Mouse (Mus musculus) limb, embryonic 10.5 days (tissue): Measurements from ENCODE around the gene Pcolce2. TPM values are rescaled to one million over a fixed set of nuclear protein-coding genes. Genes with fewer than 3 reads are reported as not detected.

ENCODE experiments used
- DNase-seq: peaks from one replicate; pipeline ENCODE4 v3.0.0-alpha.2; 2017; ENCODE audit warnings: low spot score
- H3K27ac ChIP-seq: fragments of 300-500 bp; sonication (generic); 2 replicates; pipeline ENCODE4 v1.5.1; 2016; ENCODE audit warnings: mild to moderate bottlenecking
- H3K27me3 ChIP-seq: fragments of 300-500 bp; sonication (generic); 2 replicates; pipeline ENCODE4 v1.6.1; 2016; ENCODE audit warnings: low read depth, mild to moderate bottlenecking; ENCODE audit not compliant: poor library complexity, severe bottlenecking
- H3K36me3 ChIP-seq: fragments of 300-500 bp; sonication (generic); 2 replicates; pipeline ENCODE4 v1.6.1; 2016; ENCODE audit warnings: mild to moderate bottlenecking, moderate library complexity
- H3K4me1 ChIP-seq: fragments of 300-500 bp; sonication (generic); 2 replicates; pipeline ENCODE4 v1.6.1; 2016
- H3K4me3 ChIP-seq: fragments of 300-500 bp; sonication (generic); 2 replicates; pipeline ENCODE4 v1.5.1; 2016; ENCODE audit warnings: mild to moderate bottlenecking, moderate library complexity
- H3K9me3 ChIP-seq: fragments of 300-500 bp; sonication (generic); replicated peaks from 2 replicates; pipeline ENCODE4 v1.6.1; 2016; ENCODE audit warnings: mild to moderate bottlenecking
- WGBS: fragments of 180-500 bp; shearing (Covaris S2); methylation state at CpG from one replicate; pipeline ENCODE4 v1.1.7; 2016; 5-methylcytosine and 5-hydroxymethylcytosine counted together
- polyA plus RNA-seq: library from polyadenylated mRNA; unstranded; fragments of >200 nt; fragmentation: Nextera tagmentation; extraction: Ambion mirVana; gene quantifications from 2 replicates; pipeline ENCODE4 v1.2.1, GENCODE M21; 2016

Pcolce2 gene
- polyA plus RNA-seq, 1 experiment from 2014 or later = 7.1 TPM

- DNase-seq = no peak
- H3K4me1 ChIP-seq = peaks cover 12% of the 10 kb centered on the region; the same call in 1 of the 2 replicates
- peaks cover 6% of the 10 kb centered on the region for H3K36me3 ChIP-seq
- H3K9me3 ChIP-seq = no peaks in the 10 kb centered on the region
- H3K4me3 ChIP-seq = no peak overlapping the region
- 93% methylated on average over 6 of the region's 6 CpGs for WGBS
- no peak overlapping the region for H3K27ac ChIP-seq
- H3K27me3 ChIP-seq = no peaks in the 10 kb centered on the region
Measured at GRCm38 (mm10) chr9:95665835-95666234, 28.4 kb downstream of the Pcolce2 start.

DNA sequence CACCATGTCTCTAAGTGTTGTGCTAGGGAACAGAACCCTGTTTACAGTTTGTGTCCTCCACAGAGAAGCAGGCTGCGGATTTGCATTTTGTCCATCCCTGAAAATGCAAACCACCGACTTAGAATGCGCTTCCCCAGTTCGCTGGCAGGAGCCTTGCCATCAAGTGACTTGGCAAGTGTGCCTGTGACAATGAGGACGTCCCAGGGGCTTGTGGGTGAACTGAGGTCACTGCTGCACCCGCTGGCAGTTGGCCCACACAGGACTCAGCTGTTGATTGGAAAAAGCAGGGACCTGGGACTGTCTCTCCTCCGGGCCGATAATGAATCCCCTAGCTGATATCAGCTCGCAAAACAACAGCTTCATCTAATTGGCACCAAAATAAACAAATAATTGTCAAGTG lies 30.4 kb downstream of the Pcolce2 start:
- Histone ChIP-seq H3K27ac (0 out of 2 replicates have a peak overlapping the region, but pooled peaks have one; percentile 53), H3K27me3 (no peaks in the 10 kb centered on the region), H3K9me3 (no peaks in the 10 kb centered on the region), H3K4me3 (no peak overlapping the region), H3K4me1 (peaks cover 12% of the 10 kb centered on the region; the same call in 1 of the 2 replicates), H3K36me3 (peaks cover 14% of the 10 kb centered on the region)
- 61% methylated on average over 9 of the region's 9 CpGs for WGBS
- no peak for DNase-seq

- Histone ChIP-seq H3K9me3 (no peaks in the 10 kb centered on the region), H3K36me3 (peaks cover 14% of the 10 kb centered on the region), H3K4me1 (peaks cover 12% of the 10 kb centered on the region; the same call in 1 of the 2 replicates), H3K27ac (no peak overlapping the region), H3K27me3 (no peaks in the 10 kb centered on the region), H3K4me3 (no peak overlapping the region)
- no peak for DNase-seq
- 66% methylated on average over 5 of the region's 5 CpGs for WGBS
Measured at GRCm38 (mm10) chr9:95668306-95668705, 30.9 kb downstream of the Pcolce2 start.

DNA sequence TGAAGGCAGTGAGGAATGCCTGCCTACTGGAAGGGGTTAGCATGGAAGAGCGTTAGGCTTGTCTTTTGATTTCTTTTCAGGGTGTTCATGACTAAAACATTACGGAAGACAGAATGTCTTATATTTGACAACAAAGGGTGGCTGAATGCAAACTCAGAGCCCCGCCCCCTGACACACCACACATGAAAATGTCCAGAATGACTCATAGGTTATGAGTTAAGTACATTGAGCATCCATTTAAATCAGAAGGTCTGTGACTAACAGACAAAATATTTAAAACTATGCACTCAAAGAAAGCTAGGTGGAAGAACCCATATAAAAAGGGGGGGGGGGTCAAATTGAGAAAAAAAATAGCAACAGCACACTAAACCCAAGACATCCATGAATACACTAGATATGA lies 34.9 kb downstream of the Pcolce2 start:
- Histone ChIP-seq H3K36me3 (peaks cover 14% of the 10 kb centered on the region), H3K9me3 (no peaks in the 10 kb centered on the region), H3K4me1 (peaks cover 12% of the 10 kb centered on the region; the same call in 1 of the 2 replicates), H3K27me3 (no peaks in the 10 kb centered on the region), H3K4me3 (no peak overlapping the region), H3K27ac (no peak overlapping the region)
- no peak for DNase-seq
- 95% methylated on average over 3 of the region's 3 CpGs for WGBS

DNA sequence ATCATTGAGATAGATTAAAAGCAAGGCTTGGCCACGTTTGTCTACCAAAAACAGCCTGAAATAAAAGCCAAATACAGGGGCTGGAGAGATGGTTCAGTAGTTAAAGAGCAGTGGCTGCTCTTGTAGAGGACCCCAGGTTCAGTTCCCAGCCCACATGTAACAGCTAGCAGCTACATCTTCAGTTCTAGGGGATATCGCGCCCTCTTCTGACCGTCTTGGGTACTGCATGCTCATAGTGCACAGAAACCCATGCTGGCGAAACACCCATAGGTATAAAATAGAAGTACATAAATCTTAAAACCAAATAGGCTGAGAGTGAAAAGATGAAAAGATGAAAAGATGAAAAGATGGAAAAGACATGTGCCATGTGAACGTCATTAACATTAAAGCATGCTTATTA lies 35.4 kb downstream of the Pcolce2 start:
- H3K9me3 ChIP-seq = no peaks in the 10 kb centered on the region
- H3K4me3 ChIP-seq = no peak overlapping the region
- H3K27ac ChIP-seq = no peak overlapping the region
- H3K36me3 ChIP-seq = peaks cover 14% of the 10 kb centered on the region
- WGBS = 86% methylated on average over 6 of the region's 6 CpGs
- H3K4me1 ChIP-seq = peaks cover 11% of the 10 kb centered on the region; the same call in 1 of the 2 replicates
- DNase-seq = no peak
- H3K27me3 ChIP-seq = no peaks in the 10 kb centered on the region

- DNase-seq = no peak
- no peaks in the 10 kb centered on the region for H3K27me3 ChIP-seq
- H3K36me3 ChIP-seq = peaks cover 11% of the 10 kb centered on the region
- H3K4me1 ChIP-seq = no peaks in the 10 kb centered on the region
- H3K4me3 ChIP-seq = no peak overlapping the region
- H3K27ac ChIP-seq = no peak overlapping the region
- WGBS = 95% methylated on average over 9 of the region's 9 CpGs
- H3K9me3 ChIP-seq = no peaks in the 10 kb centered on the region
Measured at GRCm38 (mm10) chr9:95675064-95675699, 37.8 kb downstream of the Pcolce2 start.

GRCm38 (mm10) chr9:95676021-95676420 lies 38.6 kb downstream of the Pcolce2 start:
- DNase-seq = no peak
- Histone ChIP-seq H3K4me3 (no peak overlapping the region), H3K36me3 (peaks cover 7% of the 10 kb centered on the region), H3K9me3 (no peaks in the 10 kb centered on the region), H3K27ac (no peak overlapping the region), H3K4me1 (no peaks in the 10 kb centered on the region), H3K27me3 (no peaks in the 10 kb centered on the region)
- WGBS = 94% methylated on average over 4 of the region's 4 CpGs

- Histone ChIP-seq H3K27me3 (no peaks in the 10 kb centered on the region), H3K36me3 (no peaks in the 10 kb centered on the region), H3K27ac (no peak overlapping the region), H3K4me1 (peaks cover 23% of the 10 kb centered on the region), H3K4me3 (no peak overlapping the region), H3K9me3 (no peaks in the 10 kb centered on the region)
- WGBS = 81% methylated on average over 7 of the region's 7 CpGs
- DNase-seq = no peak
Measured at GRCm38 (mm10) chr9:95679966-95680365, 42.6 kb downstream of the Pcolce2 start.

DNA sequence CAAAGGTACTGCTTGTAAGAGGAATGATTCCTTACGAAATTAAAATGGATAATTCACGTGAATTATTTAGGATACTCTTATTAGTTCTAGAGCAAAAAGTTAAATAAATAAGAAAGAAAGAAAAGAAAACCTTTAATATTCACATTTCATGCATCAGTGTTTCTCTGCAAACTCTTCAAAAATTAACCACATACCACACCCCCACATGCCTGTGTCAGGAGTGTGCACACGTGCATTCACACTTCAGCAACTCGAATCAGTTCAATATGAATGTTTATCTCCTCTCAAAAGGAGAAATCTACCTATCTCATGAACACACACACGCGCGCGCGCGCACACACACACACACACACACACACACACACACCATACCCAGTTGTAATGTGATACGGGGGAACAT lies 43.3 kb downstream of the Pcolce2 start:
- peaks cover 29% of the 10 kb centered on the region for H3K4me1 ChIP-seq
- WGBS = 95% methylated on average over 11 of the region's 11 CpGs
- no peak for DNase-seq
- H3K27me3 ChIP-seq = no peaks in the 10 kb centered on the region
- H3K36me3 ChIP-seq = no peaks in the 10 kb centered on the region
- H3K4me3 ChIP-seq = no peak overlapping the region
- H3K27ac ChIP-seq = no peak overlapping the region
- no peaks in the 10 kb centered on the region for H3K9me3 ChIP-seq

GRCm38 (mm10) chr9:95685660-95686440 lies 48.4 kb downstream of the Pcolce2 start:
- peaks cover 37% of the 10 kb centered on the region for H3K4me1 ChIP-seq
- no peaks in the 10 kb centered on the region for H3K9me3 ChIP-seq
- WGBS = 63% methylated on average over 11 of the region's 11 CpGs
- H3K4me3 ChIP-seq = no peak overlapping the region
- no peaks in the 10 kb centered on the region for H3K27me3 ChIP-seq
- peak; percentile 39 for DNase-seq
- H3K36me3 ChIP-seq = peaks cover 8% of the 10 kb centered on the region; the same call in 1 of the 2 replicates
- H3K27ac ChIP-seq = no peak overlapping the region

DNA sequence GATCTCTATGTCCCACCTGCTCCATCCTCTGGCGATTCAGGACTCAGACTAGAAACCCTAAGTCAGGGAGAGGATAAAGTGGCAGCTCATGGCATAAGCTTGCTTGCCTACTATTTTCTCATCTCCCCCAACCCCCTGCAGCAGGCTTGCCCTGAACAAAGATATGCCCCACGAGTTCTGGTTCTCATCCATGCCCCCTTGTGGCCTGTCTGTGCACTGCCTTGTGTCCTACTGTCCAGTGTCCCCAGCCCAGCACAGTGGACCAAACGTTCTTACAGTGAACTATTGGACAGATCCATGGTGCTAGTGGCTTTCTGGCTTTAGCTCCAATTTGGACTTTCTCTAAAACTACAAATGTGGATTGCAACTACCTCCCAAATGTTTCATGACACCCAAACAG lies 50.7 kb downstream of the Pcolce2 start:
- Histone ChIP-seq H3K9me3 (no peaks in the 10 kb centered on the region), H3K36me3 (peaks cover 8% of the 10 kb centered on the region; the same call in 1 of the 2 replicates), H3K27me3 (no peaks in the 10 kb centered on the region), H3K4me3 (no peak overlapping the region), H3K27ac (no peak overlapping the region), H3K4me1 (peaks cover 42% of the 10 kb centered on the region)
- WGBS = 66% methylated on average over 3 of the region's 3 CpGs
- DNase-seq = no peak

GRCm38 (mm10) chr9:95692823-95693222 lies 55.4 kb downstream of the Pcolce2 start:
- Histone ChIP-seq H3K9me3 (no peaks in the 10 kb centered on the region), H3K27me3 (no peaks in the 10 kb centered on the region), H3K4me1 (peaks cover 34% of the 10 kb centered on the region), H3K4me3 (peak overlapping the region; percentile 10; the same call in 1 of the 2 replicates), H3K27ac (no peak overlapping the region; the same call in 1 of the 2 replicates), H3K36me3 (peaks cover 8% of the 10 kb centered on the region; the same call in 1 of the 2 replicates)
- 27% methylated on average over 8 of the region's 8 CpGs for WGBS
- peak; percentile 41 for DNase-seq

DNA sequence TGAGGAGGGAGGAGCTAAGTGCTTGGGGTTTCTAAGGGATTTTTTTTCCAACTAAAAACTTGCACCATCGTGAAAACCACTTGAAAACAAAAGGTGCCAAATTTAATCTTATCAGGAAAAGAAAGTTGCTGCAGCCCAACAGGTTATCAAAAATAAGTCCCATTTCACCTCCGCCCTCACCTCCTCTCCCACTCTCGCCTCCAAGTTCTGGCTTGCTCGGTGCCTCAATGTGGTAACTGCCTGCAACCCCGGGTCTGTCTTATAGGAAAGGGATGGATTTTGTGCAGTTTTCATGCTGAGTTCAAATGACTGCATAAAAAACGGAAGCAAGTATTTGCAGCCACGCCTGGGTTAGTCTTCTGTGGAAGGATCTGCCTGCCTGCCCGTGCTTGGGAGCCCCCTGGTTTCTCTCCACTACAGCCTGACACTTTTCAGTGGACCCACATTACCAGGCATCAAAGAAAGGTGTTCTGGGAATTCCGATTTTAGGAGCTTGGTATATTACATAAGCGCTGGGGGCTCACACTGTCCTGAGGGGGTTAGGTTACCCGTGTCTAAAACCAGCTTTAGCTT lies 56.2 kb downstream of the Pcolce2 start:
- no peak overlapping the region for H3K27ac ChIP-seq
- 85% methylated on average over 11 of the region's 11 CpGs for WGBS

More for the DNA sequence above, 56.2 kb downstream of the Pcolce2 start:
- DNase-seq = no peak
- no peaks in the 10 kb centered on the region for H3K27me3 ChIP-seq
- H3K9me3 ChIP-seq = no peaks in the 10 kb centered on the region
- H3K4me3 ChIP-seq = no peak overlapping the region
- peaks cover 34% of the 10 kb centered on the region for H3K4me1 ChIP-seq
- peaks cover 4% of the 10 kb centered on the region; the same call in 1 of the 2 replicates for H3K36me3 ChIP-seq
